Mouse (Mus musculus): ENCODE measurements around the gene B3gnt8. TPM values are rescaled to one million over a fixed set of nuclear protein-coding genes. Genes with fewer than 3 reads are reported as not detected.
A peak's percentile ranks its signal among the peaks of the same experiment; 100 is the strongest.

The B3gnt8 gene
- polyA plus RNA-seq, 1 experiment: 1.2 TPM

- H3K4me3 ChIP-seq (ENCODE audit: insufficient read depth, low read depth, low read length): no peak overlapping the region
- H3K4me1 ChIP-seq (ENCODE audit: control insufficient read depth, insufficient read depth, insufficient read length, low read length): 0 out of 2 replicates have a peak, but pooled peaks cover 2% of the 10 kb centered on the region
- H3K27ac ChIP-seq (replicated peaks; ENCODE audit: low read depth, low read length): no peak overlapping the region
These were observed 12.4 kb upstream of the B3gnt8 start for GRCm38 (mm10) chr7:25614086-25614485.

- Histone ChIP-seq H3K4me3 (ENCODE audit: insufficient read depth, low read depth, low read length) (no peak overlapping the region), H3K27ac (replicated peaks; ENCODE audit: low read depth, low read length) (no peak overlapping the region), H3K4me1 (ENCODE audit: control insufficient read depth, insufficient read depth, insufficient read length, low read length) (0 out of 2 replicates have a peak, but pooled peaks cover 2% of the 10 kb centered on the region)
These were observed 11.4 kb upstream of the B3gnt8 start for GRCm38 (mm10) chr7:25614831-25615705.

DNA sequence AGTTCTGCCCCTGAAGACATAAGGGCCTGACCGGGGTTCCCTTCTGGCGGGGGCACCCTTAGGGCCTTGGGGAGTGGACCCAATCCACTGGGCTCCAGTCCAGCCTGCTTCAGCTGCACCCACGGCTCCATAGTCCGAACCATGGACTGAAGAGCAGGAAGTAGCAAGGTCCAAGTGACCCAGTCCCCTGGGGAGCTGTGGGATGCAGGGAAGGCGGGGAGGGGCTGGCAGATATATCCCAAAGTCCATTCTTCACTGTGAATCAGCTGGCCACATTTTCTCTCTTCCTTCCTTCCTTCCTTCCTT lies 10.8 kb upstream of the B3gnt8 start, which contains the start of gene Erich4:
Gene Erich4 (minus strand): TSS at position 187 of the 306 bp plus-strand sequence.
- Histone ChIP-seq H3K4me1 (ENCODE audit: control insufficient read depth, insufficient read depth, insufficient read length, low read length) (0 out of 2 replicates have a peak, but pooled peaks cover 2% of the 10 kb centered on the region), H3K27ac (replicated peaks; ENCODE audit: low read depth, low read length) (no peak within 1 kb of the TSS), H3K4me3 (ENCODE audit: insufficient read depth, low read depth, low read length) (no peak within 1 kb of the TSS)

GRCm38 (mm10) chr7:25617376-25618160 lies 8.9 kb upstream of the B3gnt8 start:
- Histone ChIP-seq H3K4me1 (ENCODE audit: control insufficient read depth, insufficient read depth, insufficient read length, low read length) (0 out of 2 replicates have a peak, but pooled peaks cover 2% of the 10 kb centered on the region), H3K27ac (replicated peaks; ENCODE audit: low read depth, low read length) (no peak overlapping the region), H3K4me3 (ENCODE audit: insufficient read depth, low read depth, low read length) (no peak overlapping the region)

GRCm38 (mm10) chr7:25618865-25619721 lies 7.4 kb upstream of the B3gnt8 start, which contains the start of gene Dmac2:
Dmac2 (plus strand) TSS chr7:25619414.
- Histone ChIP-seq H3K4me3 (ENCODE audit: insufficient read depth, low read depth, low read length) (peak within 1 kb of the TSS; percentile 88), H3K27ac (replicated peaks; ENCODE audit: low read depth, low read length) (peak within 1 kb of the TSS; percentile 72), H3K4me1 (ENCODE audit: control insufficient read depth, insufficient read depth, insufficient read length, low read length) (0 out of 2 replicates have a peak, but pooled peaks cover 2% of the 10 kb centered on the region)

DNA sequence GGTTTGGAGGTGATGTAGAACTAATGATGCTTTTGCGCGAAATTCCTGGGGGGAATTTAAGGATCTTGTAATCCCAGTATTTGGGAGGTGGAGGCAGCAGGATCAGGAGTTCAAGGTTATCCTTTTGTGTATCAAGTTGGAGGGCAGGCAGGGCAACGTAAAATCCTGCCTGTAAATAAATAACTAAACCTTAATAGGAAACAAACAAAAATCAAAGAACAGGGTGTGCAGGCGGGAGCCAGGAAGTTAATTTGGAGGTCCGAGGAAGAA lies 6.8 kb upstream of the B3gnt8 start:
- peak overlapping the region; percentile 72 for H3K27ac ChIP-seq (replicated peaks; ENCODE audit: low read depth, low read length)
- 0 out of 2 replicates have a peak, but pooled peaks cover 2% of the 10 kb centered on the region for H3K4me1 ChIP-seq (ENCODE audit: control insufficient read depth, insufficient read depth, insufficient read length, low read length)
- peak overlapping the region; percentile 88 for H3K4me3 ChIP-seq (ENCODE audit: insufficient read depth, low read depth, low read length)

- no peak overlapping the region for H3K27ac ChIP-seq (replicated peaks; ENCODE audit: low read depth, low read length)
- 0 out of 2 replicates have a peak, but pooled peaks cover 2% of the 10 kb centered on the region for H3K4me1 ChIP-seq (ENCODE audit: control insufficient read depth, insufficient read depth, insufficient read length, low read length)
- peak overlapping the region; percentile 88 for H3K4me3 ChIP-seq (ENCODE audit: insufficient read depth, low read depth, low read length)
These were observed 6.4 kb upstream of the B3gnt8 start for GRCm38 (mm10) chr7:25620101-25620500.

DNA sequence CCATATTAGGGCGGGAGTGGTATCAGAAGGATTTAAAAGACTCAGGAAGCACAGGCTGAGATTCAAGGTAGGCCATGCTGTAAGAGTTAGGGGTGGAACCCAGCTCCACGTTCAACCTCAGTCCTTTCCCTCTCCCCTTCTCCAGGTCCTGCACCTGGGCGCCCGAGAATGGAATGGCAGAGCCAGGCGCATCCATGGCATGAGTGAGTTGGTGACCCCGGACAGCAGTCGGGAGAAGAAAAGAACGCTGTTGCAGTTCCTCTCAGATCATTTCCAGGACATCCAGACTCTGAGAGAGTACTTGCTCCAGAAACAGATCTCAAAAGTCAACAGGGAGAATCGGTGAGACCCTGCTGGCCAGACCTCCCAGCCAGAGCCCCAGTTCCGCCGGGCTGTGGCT lies 5.7 kb upstream of the B3gnt8 start:
- H3K27ac ChIP-seq (replicated peaks; ENCODE audit: low read depth, low read length): no peak overlapping the region
- H3K4me3 ChIP-seq (ENCODE audit: insufficient read depth, low read depth, low read length): no peak overlapping the region
- H3K4me1 ChIP-seq (ENCODE audit: control insufficient read depth, insufficient read depth, insufficient read length, low read length): 0 out of 2 replicates have a peak, but pooled peaks cover 2% of the 10 kb centered on the region

GRCm38 (mm10) chr7:25623857-25624370 lies 2.5 kb upstream of the B3gnt8 start:
- no peak overlapping the region for H3K27ac ChIP-seq (replicated peaks; ENCODE audit: low read depth, low read length)
- no peak overlapping the region for H3K4me3 ChIP-seq (ENCODE audit: insufficient read depth, low read depth, low read length)
- no peaks in the 10 kb centered on the region for H3K4me1 ChIP-seq (ENCODE audit: control insufficient read depth, insufficient read depth, insufficient read length, low read length)

DNA sequence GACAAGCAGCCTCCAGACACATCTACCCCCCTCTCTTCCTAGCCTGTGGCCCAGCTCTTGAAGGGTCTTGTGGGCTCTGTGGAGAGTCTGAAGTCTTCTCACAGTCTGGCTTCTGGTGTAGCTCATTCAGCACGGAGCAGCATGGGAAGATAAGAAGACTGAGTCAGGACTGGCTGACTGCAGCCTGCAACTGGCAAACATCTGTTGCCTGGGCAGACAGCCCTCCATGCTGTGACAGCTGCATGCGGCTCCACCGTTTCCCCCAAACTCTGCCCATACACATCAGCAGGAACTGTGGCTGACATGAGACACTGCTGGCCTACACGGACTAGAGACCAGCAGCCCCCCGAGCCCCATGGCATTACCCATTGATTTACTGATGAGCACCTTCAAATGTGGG lies 1.6 kb upstream of the B3gnt8 start:
- no peak overlapping the region for H3K4me3 ChIP-seq (ENCODE audit: insufficient read depth, low read depth, low read length)
- no peak overlapping the region for H3K27ac ChIP-seq (replicated peaks; ENCODE audit: low read depth, low read length)
- H3K4me1 ChIP-seq (ENCODE audit: control insufficient read depth, insufficient read depth, insufficient read length, low read length): no peaks in the 10 kb centered on the region

DNA sequence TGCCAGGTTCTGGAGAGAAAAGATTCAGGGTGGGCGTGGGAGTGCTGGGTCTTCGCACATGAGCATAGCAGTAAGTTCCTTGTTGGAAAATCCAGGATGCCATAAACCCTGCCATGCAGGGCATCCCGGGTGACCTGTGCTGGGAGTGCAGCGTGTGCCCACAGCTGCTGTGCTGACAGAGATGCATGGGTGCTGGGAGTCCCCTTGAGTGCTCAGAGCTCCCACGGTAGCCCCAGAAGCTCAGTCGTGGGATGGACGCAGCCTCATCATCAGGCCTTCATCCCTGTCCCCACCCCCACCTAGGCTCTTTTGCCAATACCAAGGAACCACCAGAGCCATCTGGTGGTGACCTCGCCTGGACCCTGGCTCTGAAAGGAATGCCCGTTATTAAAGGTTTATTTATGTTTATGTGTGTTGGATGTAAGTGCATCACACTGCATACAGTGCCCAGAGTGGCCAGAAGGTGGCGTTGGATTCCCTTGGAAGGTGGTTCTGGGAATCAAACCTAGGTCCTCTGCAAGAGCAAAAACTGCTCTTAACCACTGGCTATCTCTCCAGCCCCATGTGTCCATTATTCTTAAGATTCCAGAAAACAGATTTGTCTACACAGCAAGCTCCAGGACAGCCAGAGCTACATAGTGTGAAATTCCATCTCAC lies 732 bp upstream of the B3gnt8 start:
- H3K27ac ChIP-seq (replicated peaks; ENCODE audit: low read depth, low read length): no peak overlapping the region
- no peaks in the 10 kb centered on the region for H3K4me1 ChIP-seq (ENCODE audit: control insufficient read depth, insufficient read depth, insufficient read length, low read length)
- no peak overlapping the region for H3K4me3 ChIP-seq (ENCODE audit: insufficient read depth, low read depth, low read length)

GRCm38 (mm10) chr7:25627431-25628322 lies 1.2 kb downstream of the B3gnt8 start:
- no peaks in the 10 kb centered on the region for H3K4me1 ChIP-seq (ENCODE audit: control insufficient read depth, insufficient read depth, insufficient read length, low read length)
- H3K27ac ChIP-seq (replicated peaks; ENCODE audit: low read depth, low read length): peak overlapping the region; percentile 49
- peak overlapping the region; percentile 54 for H3K4me3 ChIP-seq (ENCODE audit: insufficient read depth, low read depth, low read length)

GRCm38 (mm10) chr7:25628323-25628620 lies 1.8 kb downstream of the B3gnt8 start:
- H3K27ac ChIP-seq (replicated peaks; ENCODE audit: low read depth, low read length): no peak overlapping the region
- H3K4me1 ChIP-seq (ENCODE audit: control insufficient read depth, insufficient read depth, insufficient read length, low read length): no peaks in the 10 kb centered on the region
- peak overlapping the region; percentile 49 for H3K4me3 ChIP-seq (ENCODE audit: insufficient read depth, low read depth, low read length)

All from brown adipose tissue, adult 24 weeks (tissue).